Mouse (Mus musculus): ENCODE measurements around the gene Fcgr3.

Gene Fcgr3

DNA sequence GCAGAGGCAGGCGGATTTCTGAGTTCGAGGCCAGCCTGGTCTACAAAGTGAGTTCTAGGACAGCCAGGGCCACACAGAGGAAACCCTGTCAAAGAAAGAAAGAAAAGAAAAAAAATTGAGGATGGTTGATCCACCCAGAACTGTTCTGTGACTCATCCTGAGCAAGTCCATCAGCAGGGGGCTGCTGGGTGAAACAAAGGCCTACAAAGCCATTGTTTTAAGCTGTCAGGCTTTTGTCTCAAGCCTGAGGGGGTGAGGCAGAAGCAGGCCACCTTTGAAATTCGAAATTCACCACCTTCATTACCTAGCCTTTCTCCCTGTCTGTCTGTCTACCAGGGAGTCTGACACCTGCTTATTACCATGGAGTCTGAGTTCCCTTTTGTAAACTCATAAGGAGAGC is 18.2 kb downstream of the Fcgr3 start:
- DNase-seq = no peak

DNA sequence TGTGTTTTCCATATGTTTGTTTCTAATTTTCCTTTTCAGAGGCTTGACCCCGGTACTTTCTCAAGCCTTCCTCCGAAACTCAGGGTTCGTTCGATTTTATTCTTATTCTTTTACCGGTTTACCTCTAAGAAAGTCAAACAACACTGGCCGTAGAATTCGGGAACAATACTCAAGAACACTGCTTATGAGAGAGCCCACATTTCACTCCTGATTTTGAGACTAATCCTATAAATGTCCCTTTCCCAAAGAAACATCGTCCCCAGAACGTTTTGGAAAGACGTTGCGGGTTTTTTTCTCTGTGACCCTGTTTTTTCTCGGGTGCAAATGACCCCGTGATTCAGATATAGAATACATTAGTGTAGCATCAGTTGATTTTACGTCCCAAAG is 19.7 kb downstream of the Fcgr3 start:
- no peak for DNase-seq

DNA sequence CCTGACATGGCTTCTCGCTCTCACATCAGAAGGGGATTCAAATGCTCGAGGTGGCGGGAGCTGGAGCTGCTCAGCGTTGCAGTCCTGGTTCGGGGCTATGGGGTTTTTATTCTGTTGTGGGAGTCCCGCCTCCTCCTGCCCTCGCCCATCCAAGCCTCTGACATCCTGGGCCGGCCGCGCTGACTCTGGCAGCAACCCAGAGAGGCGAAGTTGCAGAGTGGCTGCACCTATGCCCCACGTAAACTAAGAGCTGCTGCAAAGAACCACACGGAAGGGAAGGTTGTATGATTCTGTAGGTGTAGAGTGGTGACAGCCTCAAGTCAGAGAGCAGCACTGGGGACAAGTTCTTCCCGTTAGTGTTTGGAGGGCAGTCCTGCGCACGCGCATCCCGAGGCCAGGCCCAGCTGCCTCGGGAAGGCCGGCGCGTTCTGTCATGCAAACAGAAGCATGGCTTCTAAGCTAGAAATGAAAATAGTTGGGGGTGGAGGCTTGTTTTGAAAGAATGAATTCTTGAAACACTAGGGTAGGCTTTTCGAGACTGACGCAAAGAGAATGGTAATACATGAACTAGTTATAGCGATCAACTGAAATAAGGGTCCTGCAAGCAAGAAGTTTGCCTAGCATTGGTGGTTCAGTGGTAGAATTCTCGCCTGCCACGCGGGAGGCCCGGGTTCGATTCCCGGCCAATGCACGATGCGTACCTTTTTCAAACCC is 20.2 kb downstream of the Fcgr3 start:
- DNase-seq = peak; percentile 90

DNA sequence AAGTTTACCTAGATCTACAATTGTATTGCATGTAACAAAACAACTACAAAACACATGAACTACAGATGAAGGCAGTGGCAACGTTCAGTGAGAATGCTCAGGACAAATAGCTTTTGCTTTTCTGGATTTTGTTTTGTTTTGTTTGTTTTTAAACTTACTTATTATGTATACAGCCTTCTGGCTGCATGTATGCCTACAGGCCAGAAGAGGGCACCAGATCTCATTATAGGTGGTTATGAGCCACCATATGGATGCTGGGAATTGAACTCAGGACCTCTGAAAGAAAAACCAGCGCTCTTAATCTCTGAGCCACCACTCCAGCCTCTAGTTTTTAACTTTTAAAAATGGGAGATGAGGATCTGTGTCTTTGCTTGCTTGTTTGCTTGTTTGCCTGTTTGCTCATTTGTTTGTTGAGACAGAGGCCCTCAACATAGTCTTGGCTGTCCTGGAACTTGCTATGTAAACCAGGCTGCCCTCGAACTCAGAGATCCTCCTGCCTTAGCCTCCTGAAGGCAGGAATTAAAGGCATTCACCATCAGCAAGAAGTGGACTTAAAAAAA is 21.1 kb downstream of the Fcgr3 start:
- no peak for DNase-seq

DNA sequence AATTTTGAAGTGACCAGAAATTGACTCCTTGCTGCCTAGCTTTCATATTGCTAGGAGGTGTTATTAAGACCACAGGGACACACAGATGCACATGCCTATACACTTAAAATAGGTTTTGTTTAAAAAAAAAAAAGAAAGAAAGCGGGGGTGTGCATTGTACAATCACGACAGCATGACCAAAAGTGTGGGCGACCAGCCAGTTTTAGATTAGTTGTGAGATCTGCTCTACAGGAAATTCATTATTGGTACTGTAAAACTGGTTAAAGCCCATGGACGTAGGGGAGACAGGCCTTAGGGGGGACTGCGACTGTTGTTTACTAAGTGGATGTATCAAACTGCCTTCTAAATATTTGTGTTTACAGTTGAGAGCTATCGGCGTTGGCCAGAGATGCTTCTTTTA is 24.9 kb downstream of the Fcgr3 start:
- DNase-seq = no peak

DNA sequence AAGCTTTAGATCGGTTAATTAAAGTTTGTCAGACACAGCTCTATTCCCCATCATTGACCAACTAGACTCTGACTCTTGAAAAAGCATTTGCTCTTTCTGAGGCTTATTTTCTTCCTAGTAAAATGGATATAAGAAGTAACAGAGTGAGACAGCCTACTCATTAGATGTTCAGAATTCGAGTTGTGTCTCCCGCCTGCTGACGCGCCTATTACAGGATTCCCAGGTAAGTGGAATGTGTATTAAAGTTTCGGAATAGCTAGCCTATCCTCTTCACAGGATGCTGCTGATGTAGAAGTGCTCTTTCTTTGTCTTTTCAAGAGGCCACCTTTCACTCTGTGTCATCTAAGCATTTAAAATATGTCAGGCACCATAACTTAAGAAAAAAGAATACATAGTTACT is 25.6 kb downstream of the Fcgr3 start:
- DNase-seq = no peak

DNA sequence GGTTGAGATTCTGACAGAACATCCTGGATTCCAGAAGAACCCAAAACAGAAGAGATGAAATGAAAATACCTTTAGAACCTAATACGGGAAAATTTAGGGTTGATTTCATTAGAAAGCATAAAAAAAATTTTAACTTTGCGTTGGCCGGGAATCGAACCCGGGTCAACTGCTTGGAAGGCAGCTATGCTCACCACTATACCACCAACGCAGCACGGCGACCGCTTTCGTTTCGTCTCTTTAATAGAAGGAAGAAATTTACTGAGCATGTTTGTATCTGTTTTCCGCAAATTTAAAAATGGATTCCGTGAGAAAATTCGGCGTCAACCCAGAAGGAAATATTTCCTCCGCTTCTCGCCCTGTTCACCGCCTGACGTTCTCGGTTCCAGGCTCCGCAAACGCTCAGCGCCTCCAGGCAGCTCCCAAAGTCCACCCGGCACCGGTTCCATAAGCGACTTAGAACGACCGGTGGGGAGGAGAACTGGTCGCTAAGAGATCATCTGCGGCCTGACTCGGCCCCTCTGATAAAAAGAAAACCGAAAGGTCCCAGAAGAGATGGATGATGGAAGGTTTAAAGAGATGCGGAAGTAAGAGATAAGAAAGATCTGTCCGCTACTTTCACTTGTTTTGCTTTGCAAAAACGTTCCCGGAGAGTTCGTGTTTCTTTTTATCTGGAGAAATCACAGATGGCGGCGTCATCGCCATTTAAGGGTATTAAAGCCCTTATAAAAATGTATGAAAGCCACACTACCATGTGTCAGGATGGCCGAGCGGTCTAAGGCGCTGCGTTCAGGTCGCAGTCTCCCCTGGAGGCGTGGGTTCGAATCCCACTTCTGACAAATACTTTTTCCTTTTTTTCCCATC is 26.6 kb downstream of the Fcgr3 start:
- DNase-seq = peak; percentile 90

DNA sequence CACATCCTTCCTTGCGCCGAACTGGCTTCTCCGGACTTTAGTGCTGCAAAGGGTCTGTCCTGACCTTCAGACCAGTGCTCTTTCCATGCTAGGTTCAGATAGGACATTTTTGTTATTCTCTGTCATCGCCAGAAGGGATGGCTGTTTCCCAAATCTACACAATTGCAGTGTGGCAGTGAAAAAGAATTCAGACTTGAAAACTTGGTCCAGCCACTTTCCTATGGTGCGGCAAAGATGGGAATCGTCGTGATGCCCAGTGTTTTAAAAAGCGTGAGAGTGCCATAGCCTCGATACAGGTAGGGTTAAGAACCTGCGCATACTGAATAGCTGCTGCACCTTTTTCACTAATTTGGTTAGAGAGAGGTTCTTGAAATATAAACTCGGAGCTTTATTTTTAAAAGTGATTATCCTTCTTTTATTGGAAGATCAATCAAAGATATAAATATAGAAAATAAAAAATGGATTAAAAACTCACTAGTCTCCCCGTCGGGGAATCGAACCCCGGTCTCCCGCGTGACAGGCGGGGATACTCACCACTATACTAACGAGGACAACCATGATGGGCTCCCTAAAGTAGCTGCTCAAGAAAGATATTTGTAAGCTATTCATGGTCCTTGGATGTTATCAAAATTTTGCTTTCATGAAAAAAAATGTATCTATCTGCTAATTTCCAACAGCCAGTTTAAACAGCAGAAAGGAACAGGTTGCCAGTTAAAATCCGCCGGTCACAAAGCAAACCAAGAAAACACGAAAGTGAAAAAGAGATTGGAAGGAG is 28.0 kb downstream of the Fcgr3 start:
- DNase-seq = peak; percentile 68

DNA sequence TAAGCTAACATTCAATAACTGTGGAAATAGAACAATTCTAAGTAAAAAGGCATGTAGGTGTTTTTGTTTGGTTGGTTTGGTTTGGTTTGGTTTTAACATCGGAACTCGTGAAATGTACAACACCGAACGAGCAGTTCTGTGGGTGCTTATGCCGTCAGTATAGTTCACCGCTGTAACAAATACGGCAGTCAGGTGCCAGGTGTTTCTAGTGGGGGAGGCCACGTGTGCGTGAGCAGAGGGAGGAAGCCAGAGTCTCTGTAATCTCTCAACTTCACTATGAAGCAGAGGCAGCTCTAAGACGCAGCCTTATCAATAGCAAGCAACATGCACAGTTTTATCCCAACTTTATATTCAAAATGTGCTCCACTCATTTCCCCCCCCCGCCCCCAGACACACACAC is 29.1 kb downstream of the Fcgr3 start:
- DNase-seq = no peak

DNA sequence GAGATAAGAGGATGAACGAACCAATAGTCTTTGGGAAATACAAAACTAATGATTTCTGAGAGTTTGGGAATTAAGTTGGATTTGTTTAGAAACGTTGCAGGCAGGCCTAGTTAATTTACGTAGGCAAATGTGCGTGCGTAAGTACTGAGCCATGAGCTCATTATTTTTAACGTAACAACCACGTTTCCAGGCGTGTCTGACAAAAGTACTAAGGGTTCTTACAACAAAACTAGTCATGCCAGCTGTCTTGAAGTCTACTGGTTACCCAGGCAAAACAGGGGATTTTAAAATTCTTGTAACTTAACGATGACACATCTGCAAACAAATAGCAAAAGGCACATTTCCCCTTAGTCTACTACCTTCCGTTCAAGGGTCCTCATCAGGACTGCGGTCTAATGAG is 30.5 kb downstream of the Fcgr3 start:
- no peak for DNase-seq

DNA sequence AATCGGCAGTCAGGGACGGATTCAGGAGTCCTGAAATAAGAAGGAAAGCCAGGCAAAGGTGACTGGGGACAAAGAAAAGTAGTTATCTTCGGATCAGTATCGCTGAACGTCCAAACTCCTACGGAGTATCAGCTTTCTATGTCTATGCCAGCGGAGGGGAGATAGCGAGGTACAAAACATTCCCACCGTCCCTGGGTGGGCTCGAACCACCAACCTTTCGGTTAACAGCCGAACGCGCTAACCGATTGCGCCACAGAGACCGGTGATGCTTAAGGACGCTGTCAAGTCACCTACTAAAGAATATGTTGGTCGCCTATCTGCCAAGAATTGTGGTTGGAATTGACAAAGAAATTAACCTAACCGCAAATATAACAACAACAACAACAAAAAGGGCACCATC is 31.0 kb downstream of the Fcgr3 start:
- peak; percentile 81 for DNase-seq

DNA sequence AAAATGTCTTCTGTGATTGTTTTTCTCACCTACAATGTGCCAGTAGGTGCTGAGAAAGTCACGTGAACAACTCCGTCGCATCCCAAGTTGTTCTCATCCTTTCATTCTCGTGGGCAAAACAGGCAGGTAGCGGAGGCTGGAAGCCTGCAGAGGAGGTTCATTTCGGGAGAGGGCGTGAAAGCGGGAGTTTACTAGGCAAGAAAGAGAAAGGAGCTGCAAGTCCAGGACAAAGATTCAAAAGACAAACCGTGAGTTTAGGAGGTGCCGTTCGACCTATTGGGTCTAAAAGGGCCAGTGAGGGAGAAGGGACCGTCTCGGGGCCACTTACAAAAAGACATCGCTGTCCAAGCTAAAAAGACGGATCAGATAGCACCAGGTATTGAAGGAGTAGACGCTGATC is 31.5 kb downstream of the Fcgr3 start:
- DNase-seq = no peak

DNA sequence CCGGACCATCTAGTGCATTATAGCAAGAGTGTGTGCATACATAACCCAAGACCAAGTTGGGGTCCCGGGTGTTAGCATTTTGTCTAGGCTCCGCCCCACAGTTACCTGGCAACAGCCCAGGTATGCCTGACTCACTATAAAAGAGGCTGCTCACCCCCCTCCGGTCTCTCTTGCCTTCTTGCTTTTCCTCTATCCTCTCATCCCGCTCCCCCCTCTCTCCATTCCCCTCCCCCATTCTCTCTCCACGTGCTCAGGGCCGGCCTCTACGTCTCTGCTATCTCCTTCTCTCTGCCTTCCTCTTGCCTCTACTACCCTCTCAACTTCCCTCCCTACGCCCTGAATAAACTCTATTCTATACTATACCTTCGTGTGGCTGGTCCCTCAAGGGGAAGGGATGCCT is 32.0 kb downstream of the Fcgr3 start:
- no peak for DNase-seq

DNA sequence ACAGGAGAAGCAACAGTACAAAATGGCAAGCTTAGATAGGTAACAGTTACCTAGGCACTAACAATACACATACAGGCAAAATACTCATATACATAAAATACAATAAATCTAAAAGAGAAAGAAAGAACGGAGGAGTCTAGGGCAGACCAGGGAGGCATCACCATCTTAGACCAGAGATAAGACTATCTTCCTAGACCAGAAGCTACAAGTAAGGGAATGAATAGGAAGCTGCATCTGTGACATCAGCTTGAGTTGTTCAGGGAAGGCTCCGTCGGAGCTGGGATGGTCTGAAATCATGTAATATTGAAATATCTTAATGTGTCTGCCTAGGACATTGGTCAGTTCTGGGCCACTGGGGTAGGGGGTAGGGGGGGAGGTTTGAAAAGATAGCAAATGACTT is 33.0 kb downstream of the Fcgr3 start:
- DNase-seq = no peak

DNA sequence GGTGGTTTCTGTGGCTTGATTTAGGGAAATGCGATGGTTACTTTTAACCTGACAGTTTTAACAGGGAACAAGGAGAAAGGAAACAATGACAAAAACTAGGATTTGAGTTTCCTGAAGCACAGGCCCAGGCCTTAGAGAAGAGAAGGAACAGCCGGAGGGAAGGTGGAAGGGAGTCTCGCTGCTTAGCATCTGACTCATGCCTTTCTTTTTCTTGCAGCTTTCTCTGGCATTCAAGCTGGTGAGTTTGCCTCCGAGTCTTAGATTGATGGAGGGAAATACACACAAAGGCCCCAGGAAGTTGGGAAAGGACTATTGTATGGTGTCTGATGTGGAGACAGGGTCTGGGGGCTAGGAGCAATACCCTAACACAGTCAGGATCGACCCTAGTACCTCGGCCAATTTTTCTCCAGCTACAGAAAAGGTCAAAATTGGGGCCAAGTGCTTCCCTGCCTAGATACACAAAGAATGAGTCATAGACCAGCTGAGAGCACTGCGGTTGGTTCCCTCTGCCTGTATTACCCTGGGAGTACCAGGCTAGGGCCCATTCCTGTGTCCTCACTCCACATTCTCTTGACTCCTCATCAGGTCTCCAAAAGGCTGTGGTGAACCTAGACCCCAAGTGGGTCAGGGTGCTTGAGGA is 45.3 kb downstream of the Fcgr3 start:
- DNase-seq = no peak

DNA sequence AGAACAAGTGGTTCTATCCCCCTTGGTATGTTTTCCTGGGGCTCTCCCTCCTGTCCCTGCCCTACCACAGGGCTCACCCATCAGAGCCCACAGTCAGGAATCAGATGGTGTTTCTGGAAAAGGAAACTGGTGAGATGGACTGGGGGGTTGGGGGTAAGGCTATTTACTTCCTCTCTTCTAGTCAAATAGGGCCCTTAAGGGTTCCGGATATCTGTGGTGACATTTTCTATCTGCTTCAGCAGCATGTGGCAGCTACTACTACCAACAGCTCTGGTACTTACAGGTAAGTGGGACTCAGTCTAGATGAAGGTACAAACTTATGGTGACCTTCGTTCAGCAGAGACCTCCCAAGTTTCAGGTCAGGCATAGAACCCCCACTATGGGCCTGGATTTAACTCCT is 46.0 kb downstream of the Fcgr3 start, which contains the start of gene Fcgr4:
TSS of gene Fcgr4 (plus strand) at position 184 of the 400 bp plus-strand sequence.
- DNase-seq = no peak

DNA sequence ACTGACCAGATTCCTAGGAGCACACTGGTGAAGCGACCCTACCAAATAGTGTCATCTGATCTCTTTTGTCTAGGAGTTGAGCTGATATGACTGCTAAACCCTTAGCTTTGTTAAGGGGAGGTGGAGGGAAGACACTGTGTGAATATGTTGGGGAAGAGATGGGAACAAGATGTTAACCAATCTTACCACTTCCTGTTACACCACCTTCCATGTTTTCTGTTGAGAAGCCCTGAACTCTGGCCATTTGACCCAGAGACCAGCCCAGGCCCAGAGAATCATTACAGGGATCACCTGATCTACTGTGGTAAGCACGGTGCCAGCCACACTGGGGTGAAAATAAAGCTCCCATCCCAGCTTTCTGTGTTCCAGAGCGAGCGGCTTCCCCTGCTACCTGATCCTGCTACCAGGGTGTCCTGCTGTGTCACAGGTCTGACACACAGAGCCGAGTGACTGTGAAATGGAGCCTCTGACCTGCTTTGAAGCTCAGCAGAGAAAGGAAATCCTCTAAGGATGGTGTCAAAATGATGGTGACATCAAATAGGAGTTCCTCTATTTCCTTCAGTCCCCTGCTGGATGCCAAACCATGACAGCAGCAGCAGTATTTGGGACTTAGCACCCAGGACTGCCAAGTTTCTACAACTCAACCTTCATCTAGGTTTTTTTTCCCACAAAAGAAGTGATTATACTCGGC is 47.1 kb downstream of the Fcgr3 start:
- no peak for DNase-seq

DNA sequence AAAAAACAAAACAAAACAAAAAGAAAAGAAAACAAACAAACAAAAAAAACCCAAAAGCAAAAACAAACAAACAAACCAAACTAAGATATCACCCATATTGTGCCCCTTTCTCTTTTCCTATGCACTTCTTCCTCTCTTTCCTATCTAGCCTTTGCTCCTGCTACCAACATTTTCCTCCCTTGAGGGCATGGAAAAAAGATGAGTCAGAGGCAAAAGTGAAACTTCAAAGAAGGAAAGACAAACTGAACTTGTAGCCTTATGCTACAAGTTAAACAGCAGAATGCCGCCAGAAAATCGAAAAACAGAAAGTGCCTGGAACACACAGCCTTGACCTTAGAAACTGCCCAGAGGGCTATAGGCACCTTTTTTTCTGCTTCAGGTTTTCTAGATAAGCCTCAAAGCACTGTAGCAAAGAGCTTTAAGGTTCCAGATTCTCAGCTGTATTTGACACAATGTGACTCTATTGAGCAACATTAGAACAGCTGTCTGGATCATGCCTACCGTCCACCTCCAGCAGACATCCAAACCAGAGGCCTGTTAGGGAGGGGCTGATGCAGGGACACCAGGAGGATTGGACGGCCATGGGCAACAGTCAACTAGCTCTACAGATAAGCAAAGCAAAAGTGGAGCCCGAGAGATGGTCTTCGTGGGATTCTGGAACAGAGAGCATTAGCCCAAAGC is 47.9 kb downstream of the Fcgr3 start:
- no peak for DNase-seq

DNA sequence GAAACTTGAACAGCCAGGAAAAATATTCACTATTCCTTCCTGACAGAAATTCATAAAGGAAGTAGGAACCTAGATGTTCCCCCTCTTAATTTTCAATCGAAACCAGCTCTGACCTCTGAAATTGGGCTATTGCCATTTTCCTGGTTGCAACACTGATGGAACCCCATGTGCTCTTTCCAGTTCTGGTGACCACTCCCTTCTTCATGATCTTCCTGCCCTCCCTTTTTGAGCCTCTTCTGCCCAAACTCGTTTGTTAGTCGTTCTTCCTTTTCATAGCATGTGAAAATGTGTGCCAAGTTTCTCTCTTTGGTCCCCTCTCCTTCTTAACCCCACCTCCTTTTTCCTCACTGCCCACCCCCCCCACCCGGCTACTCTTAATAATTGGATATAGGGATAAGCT is 53.0 kb downstream of the Fcgr3 start:
- no peak for DNase-seq

DNA sequence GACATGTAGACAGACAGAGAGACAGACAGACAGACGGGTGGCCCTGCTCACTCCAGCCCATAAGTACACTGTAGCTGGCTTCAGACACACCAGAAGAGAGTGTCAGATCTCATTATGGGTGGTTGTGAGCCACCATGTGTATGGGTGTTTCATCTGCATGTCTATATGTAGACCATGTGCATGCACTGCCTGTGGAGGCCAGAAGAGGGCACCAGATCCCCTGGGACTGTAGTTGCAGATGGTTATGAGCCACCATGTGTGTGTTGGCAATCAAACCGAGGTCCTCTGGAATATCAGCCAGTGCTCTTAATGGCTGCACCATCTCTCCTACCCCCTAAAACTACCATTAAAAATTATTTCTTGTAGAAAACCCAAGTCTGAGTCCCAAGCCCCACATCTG is 57.8 kb downstream of the Fcgr3 start:
- DNase-seq = no peak

DNA sequence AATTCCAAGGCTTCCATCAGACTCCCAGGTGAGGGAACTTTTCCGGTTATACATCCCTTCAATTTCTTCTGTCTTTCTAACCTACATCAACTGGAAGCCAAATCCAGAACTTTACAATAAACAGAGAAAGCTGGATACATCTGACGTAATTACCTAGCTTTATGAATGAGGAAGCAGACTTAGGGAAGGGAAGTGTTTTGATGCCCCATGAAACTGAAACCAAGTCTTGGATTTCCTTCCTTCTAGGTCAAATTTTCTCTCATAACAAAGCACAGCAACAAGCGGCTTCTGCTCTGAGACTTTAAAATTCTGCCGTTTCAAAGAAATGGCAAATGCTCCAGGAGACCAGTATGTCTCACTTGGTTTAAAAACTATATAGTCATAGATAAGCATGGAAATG is 58.4 kb downstream of the Fcgr3 start:
- DNase-seq = no peak

DNA sequence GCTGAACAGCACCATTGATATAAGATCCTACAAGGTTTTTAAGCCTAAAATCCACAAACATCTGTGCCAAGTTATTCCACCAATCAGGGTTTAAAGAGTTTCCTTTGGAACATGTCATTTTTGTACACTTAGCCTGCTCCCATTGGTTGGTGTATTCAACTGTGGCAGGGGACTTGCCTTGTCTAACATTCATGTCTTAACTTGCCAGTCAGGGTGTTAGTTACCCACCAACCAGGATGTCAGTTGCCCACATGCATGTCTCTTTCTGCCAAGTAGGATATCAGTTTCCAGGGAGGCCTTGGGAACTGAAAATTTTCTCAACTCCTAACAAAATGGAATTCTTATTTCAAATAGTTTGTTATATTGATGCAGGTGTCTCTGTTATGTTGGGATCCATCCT is 59.1 kb downstream of the Fcgr3 start:
- DNase-seq = no peak
